Mouse (Mus musculus): ENCODE measurements at regions not wholly inside any gene's neighbourhood (a gene's known extent, or its start where the extent isn't known, plus 50 kb on each side); places are given as distances from the start of the nearest gene placed in this dataset.

- no peak for DNase-seq (ENCODE audit: low spot score)
- H3K27me3 ChIP-seq (ENCODE audit: insufficient read depth, poor library complexity, severe bottlenecking): no peaks in the 10 kb centered on the region
- H3K27ac ChIP-seq: no peak overlapping the region
- H3K36me3 ChIP-seq: no peaks in the 10 kb centered on the region
- H3K4me3 ChIP-seq: 0 out of 2 replicates have a peak overlapping the region, but pooled peaks have one; percentile 13
- whole genome bisulfite sequencing: 51% methylated on average over 16 of the region's 16 CpGs
- H3K4me1 ChIP-seq (replicated peaks): no peaks in the 10 kb centered on the region
- no peaks in the 10 kb centered on the region for H3K9me3 ChIP-seq
Measured at GRCm38 (mm10) chr1:13494727-13495404, 2081.0 kb downstream of the A830018L16Rik start.

DNA sequence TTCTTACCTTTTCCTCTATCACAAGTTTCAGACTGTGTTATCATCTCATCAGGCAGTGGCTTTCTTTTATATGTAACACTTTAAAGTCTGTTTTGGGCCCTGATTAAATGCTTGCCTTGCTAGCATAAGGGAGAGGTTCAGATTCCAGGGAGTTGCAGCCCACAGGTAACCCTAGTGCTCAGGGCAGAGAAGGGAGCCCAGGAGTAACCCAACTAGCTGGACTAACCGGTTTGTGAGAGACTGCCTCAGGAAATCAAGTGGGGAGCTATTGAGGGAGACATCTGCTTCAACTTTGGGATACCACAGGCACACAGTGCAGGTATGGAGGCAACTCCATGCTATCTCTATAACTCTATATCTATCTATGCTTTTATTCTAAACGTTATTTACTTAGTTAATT lies 2082.5 kb downstream of the A830018L16Rik start:
- no peaks in the 10 kb centered on the region for H3K36me3 ChIP-seq
- no peak for DNase-seq (ENCODE audit: low spot score)
- no peaks in the 10 kb centered on the region for H3K9me3 ChIP-seq
- no peaks in the 10 kb centered on the region for H3K4me1 ChIP-seq (replicated peaks)
- WGBS: 22% methylated on average over 2 of the region's 2 CpGs
- no peaks in the 10 kb centered on the region for H3K27me3 ChIP-seq (ENCODE audit: insufficient read depth, poor library complexity, severe bottlenecking)
- H3K4me3 ChIP-seq: no peak overlapping the region
- H3K27ac ChIP-seq: no peak overlapping the region

DNA sequence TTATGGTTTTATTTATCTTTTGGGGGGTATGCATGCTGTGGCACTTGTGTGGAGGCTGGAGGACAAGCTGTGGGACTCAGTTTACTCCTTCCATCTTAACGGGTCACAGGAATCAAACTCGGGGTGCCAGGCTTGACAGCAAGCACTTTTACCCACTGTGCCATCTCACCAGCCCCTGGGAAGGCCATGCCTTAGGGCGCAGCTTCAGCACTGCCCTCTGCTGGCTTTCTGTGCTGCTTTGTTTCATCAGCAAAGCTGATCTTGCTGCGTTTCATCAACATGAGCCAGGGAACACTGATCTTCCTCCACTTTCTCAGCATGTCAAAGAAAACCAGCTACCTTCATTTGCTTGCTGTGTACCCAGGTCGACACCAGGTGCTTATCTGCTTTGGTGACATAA lies 2086.6 kb downstream of the A830018L16Rik start:
- WGBS: 27% methylated on average over 5 of the region's 5 CpGs
- peak; percentile 29 for DNase-seq (ENCODE audit: low spot score)
- Histone ChIP-seq H3K4me1 (replicated peaks) (no peaks in the 10 kb centered on the region), H3K36me3 (no peaks in the 10 kb centered on the region), H3K4me3 (no peak overlapping the region), H3K27ac (no peak overlapping the region), H3K9me3 (no peaks in the 10 kb centered on the region), H3K27me3 (ENCODE audit: insufficient read depth, poor library complexity, severe bottlenecking) (no peaks in the 10 kb centered on the region)

DNA sequence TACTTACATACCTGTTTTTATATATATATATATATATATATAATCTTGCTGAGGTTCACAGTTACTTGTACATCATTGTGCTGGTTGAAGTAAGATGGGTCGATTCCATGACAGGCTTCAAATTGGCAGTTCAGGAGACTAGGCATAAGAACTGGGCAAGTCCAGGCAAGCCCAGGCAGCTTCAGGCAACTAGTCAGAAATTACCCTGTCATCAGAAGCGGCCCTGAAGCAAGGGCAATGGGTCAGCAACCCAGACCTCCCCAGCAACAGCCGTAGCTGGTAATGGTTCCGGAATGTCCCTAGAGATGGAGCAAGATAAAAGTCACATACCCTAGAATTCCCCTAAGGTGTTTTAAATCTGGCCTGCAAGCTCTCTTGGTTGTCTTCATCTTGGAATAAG lies 2088.0 kb downstream of the A830018L16Rik start:
- H3K27ac ChIP-seq: no peak overlapping the region
- H3K4me3 ChIP-seq: no peak overlapping the region
- H3K36me3 ChIP-seq: no peaks in the 10 kb centered on the region
- no peaks in the 10 kb centered on the region for H3K9me3 ChIP-seq
- no peak for DNase-seq (ENCODE audit: low spot score)
- H3K27me3 ChIP-seq (ENCODE audit: insufficient read depth, poor library complexity, severe bottlenecking): no peaks in the 10 kb centered on the region
- no peaks in the 10 kb centered on the region for H3K4me1 ChIP-seq (replicated peaks)
- 68% methylated on average over 4 of the region's 4 CpGs for WGBS

GRCm38 (mm10) chr1:13513761-13514160 lies 2099.9 kb downstream of the A830018L16Rik start:
- no peaks in the 10 kb centered on the region for H3K27me3 ChIP-seq (ENCODE audit: insufficient read depth, poor library complexity, severe bottlenecking)
- DNase-seq (ENCODE audit: low spot score): no peak
- no peak overlapping the region for H3K27ac ChIP-seq
- H3K4me3 ChIP-seq: no peak overlapping the region
- peaks cover 18% of the 10 kb centered on the region for H3K9me3 ChIP-seq
- WGBS: 94% methylated on average over 11 of the region's 11 CpGs
- no peaks in the 10 kb centered on the region for H3K4me1 ChIP-seq (replicated peaks)
- H3K36me3 ChIP-seq: no peaks in the 10 kb centered on the region
